Mouse (Mus musculus) forebrain, embryonic 16.5 days (tissue): ENCODE data around the gene Rpusd4. TPM values are rescaled to one million over a fixed set of nuclear protein-coding genes. Genes with fewer than 3 reads are reported as not detected.
A peak's percentile ranks its signal among the peaks of the same experiment; 100 is the strongest.

ENCODE experiments used
- ATAC-seq: fragments of 200-750 bp; cut with Nextera tagmentation; 2 replicates; pipeline ENCODE4 v1.8.0; 2017; ENCODE audit warnings: mild to moderate bottlenecking, moderate library complexity
- H3K27ac ChIP-seq: fragments of 300-500 bp; sonication (generic); 2 replicates; pipeline ENCODE4 v1.5.1; 2014; ENCODE audit warnings: low read length, control low read depth
- H3K27me3 ChIP-seq: fragments of 300-500 bp; sonication (generic); replicated peaks from 2 replicates; pipeline ENCODE4 v1.6.1; 2014; ENCODE audit warnings: low read length; ENCODE audit not compliant: control insufficient read depth, insufficient read depth
- H3K36me3 ChIP-seq: fragments of 300-500 bp; sonication (generic); 2 replicates; pipeline ENCODE4 v1.6.1; 2014; ENCODE audit not compliant: control insufficient read depth, insufficient read depth
- H3K4me1 ChIP-seq: fragments of 300-500 bp; sonication (generic); replicated peaks from 2 replicates; pipeline ENCODE4 v1.6.1; 2014; ENCODE audit warnings: low read length; ENCODE audit not compliant: control insufficient read depth, insufficient read depth
- H3K4me2 ChIP-seq: fragments of 300-500 bp; sonication (generic); 2 replicates; pipeline ENCODE4 v1.6.1; 2014; ENCODE audit warnings: mild to moderate bottlenecking, low read length, control low read depth
- H3K4me3 ChIP-seq: fragments of 300-500 bp; sonication (generic); replicated peaks from 2 replicates; pipeline ENCODE4 v1.5.1; 2014; ENCODE audit warnings: mild to moderate bottlenecking, low read length, control low read depth
- H3K9ac ChIP-seq: fragments of 300-500 bp; sonication (generic); replicated peaks from 2 replicates; pipeline ENCODE4 v1.6.1; 2014; ENCODE audit warnings: low read depth, low read length, control low read depth
- H3K9me3 ChIP-seq: fragments of 300-500 bp; sonication (generic); 2 replicates; pipeline ENCODE4 v1.6.1; 2016; ENCODE audit warnings: low read length; ENCODE audit not compliant: control insufficient read depth
- WGBS: fragments of 180-500 bp; shearing (Covaris S2); extraction: QIAGEN DNeasy Blood & Tissue Kit; methylation state at CpG from one replicate; pipeline ENCODE4 v1.1.7; 2014; 5-methylcytosine and 5-hydroxymethylcytosine counted together
- polyA plus RNA-seq: library from polyadenylated mRNA; unstranded; fragments of >200 nt; fragmentation: Nextera tagmentation; extraction: Ambion mirVana; gene quantifications from 2 replicates; pipeline ENCODE4 v1.2.1, GENCODE M21; 2015

The Rpusd4 gene
- polyA plus RNA-seq, 1 experiment from 2014 or later: 19.7 TPM

DNA sequence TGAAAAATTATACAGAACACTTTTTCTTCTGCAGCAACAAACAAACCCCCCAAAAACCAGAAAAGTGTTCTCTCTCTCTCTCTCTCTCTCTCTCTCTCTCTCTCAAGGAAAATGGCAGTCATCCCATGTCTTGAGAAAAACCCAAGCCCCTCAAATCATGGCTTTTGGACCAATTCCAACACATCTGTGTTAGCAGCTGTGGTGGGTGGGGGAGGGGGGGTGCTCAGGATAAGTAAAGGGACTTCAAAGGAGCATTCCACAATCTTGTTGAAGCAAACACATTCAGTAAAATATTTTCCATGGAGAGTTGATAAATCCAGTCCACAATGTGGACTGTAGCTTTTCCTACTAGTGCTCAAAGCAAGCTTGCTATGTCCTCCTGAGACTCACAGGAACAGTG lies 18.2 kb upstream of the Rpusd4 start:
- no peaks in the 10 kb centered on the region for H3K9me3 ChIP-seq
- peaks cover 6% of the 10 kb centered on the region; the same call in 1 of the 2 replicates for H3K4me1 ChIP-seq
- ATAC-seq: no peak
- no peak overlapping the region for H3K4me2 ChIP-seq
- no peak overlapping the region for H3K4me3 ChIP-seq
- H3K9ac ChIP-seq: no peak overlapping the region
- peaks cover 2% of the 10 kb centered on the region; the same call in 1 of the 2 replicates for H3K36me3 ChIP-seq
- H3K27ac ChIP-seq: no peak overlapping the region; the same call in 1 of the 2 replicates
- no peaks in the 10 kb centered on the region for H3K27me3 ChIP-seq

GRCm38 (mm10) chr9:35257365-35257764 lies 10.3 kb upstream of the Rpusd4 start:
- Histone ChIP-seq H3K36me3 (no peaks in the 10 kb centered on the region), H3K4me2 (no peak overlapping the region), H3K9me3 (no peaks in the 10 kb centered on the region), H3K4me3 (no peak overlapping the region), H3K4me1 (no peaks in the 10 kb centered on the region), H3K27ac (no peak overlapping the region), H3K9ac (no peak overlapping the region), H3K27me3 (no peaks in the 10 kb centered on the region)
- WGBS: 95% methylated on average over 7 of the region's 7 CpGs
- ATAC-seq: no peak

DNA sequence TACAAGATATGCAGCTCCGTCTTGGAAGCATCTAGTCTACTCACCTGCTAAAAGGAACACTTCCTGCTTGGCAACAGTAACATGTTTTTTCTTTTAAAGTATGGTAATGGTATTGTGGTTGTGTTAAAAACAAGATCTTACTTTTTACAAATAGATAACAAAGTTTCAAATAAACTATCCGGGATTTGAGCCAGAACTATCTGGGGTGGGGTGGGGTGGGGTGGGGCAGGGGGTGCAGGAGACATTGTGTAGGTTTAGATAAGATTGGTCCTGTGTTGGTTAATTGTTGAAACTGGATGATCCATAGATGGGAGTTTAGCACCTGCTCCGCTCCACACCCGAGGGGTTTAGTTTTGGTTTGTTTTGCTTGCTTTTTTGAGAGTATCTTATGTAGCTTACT lies 5.2 kb upstream of the Rpusd4 start:
- WGBS: 95% methylated on average over 4 of the region's 4 CpGs

GRCm38 (mm10) chr9:35263431-35263830 lies 4.2 kb upstream of the Rpusd4 start:
- ATAC-seq: no peak
- WGBS: 100% methylated on average over 2 of the region's 2 CpGs

More for the DNA sequence above, 5.2 kb upstream of the Rpusd4 start:
- Histone ChIP-seq H3K4me3 (no peak overlapping the region), H3K27me3 (no peaks in the 10 kb centered on the region), H3K4me1 (peaks cover 8% of the 10 kb centered on the region), H3K9me3 (no peaks in the 10 kb centered on the region), H3K4me2 (no peak overlapping the region), H3K9ac (no peak overlapping the region), H3K36me3 (no peaks in the 10 kb centered on the region), H3K27ac (no peak overlapping the region)
- ATAC-seq: no peak

DNA sequence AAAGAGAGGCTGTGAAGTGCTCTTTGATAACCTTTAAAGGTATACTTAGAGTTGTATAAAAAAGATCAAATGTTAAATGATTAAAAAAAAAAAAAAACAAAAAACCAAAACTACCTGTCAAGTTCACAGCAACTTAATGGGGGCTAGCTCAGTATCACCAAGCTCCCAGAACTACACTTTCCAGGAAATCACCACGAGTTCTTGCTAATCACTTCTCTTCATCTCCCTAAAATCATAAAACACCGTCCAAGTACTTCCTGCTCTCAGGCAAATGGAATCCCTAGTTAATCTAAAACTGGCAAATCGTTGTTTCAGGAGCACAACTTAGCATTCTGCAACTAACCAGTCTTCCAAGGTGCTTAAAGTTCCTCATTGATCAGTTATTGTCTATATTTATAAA lies 3.2 kb upstream of the Rpusd4 start:
- no peaks in the 10 kb centered on the region for H3K36me3 ChIP-seq
- no peaks in the 10 kb centered on the region for H3K9me3 ChIP-seq
- 93% methylated on average over 3 of the region's 3 CpGs for WGBS
- no peak overlapping the region for H3K9ac ChIP-seq
- peaks cover 15% of the 10 kb centered on the region for H3K4me1 ChIP-seq
- no peaks in the 10 kb centered on the region for H3K27me3 ChIP-seq
- no peak overlapping the region for H3K27ac ChIP-seq
- no peak overlapping the region for H3K4me3 ChIP-seq
- no peak overlapping the region for H3K4me2 ChIP-seq
- no peak for ATAC-seq

More at GRCm38 (mm10) chr9:35263431-35263830, 4.2 kb upstream of the Rpusd4 start:
- no peaks in the 10 kb centered on the region for H3K36me3 ChIP-seq
- H3K27ac ChIP-seq: no peak overlapping the region
- peaks cover 11% of the 10 kb centered on the region for H3K4me1 ChIP-seq
- H3K27me3 ChIP-seq: no peaks in the 10 kb centered on the region
- no peaks in the 10 kb centered on the region for H3K9me3 ChIP-seq
- H3K9ac ChIP-seq: no peak overlapping the region
- H3K4me3 ChIP-seq: no peak overlapping the region
- no peak overlapping the region for H3K4me2 ChIP-seq

GRCm38 (mm10) chr9:35267976-35268715 lies 481 bp downstream of the Rpusd4 start:
- WGBS: 2% methylated on average over 21 of the region's 21 CpGs
- ATAC-seq: peak; percentile 63
- Histone ChIP-seq H3K4me2 (peak overlapping the region; percentile 78), H3K9me3 (no peaks in the 10 kb centered on the region), H3K36me3 (0 out of 2 replicates have a peak, but pooled peaks cover 4% of the 10 kb centered on the region), H3K4me3 (peak overlapping the region; percentile 89), H3K27me3 (no peaks in the 10 kb centered on the region), H3K4me1 (peaks cover 15% of the 10 kb centered on the region), H3K27ac (peak overlapping the region; percentile 72), H3K9ac (peak overlapping the region; percentile 90)

DNA sequence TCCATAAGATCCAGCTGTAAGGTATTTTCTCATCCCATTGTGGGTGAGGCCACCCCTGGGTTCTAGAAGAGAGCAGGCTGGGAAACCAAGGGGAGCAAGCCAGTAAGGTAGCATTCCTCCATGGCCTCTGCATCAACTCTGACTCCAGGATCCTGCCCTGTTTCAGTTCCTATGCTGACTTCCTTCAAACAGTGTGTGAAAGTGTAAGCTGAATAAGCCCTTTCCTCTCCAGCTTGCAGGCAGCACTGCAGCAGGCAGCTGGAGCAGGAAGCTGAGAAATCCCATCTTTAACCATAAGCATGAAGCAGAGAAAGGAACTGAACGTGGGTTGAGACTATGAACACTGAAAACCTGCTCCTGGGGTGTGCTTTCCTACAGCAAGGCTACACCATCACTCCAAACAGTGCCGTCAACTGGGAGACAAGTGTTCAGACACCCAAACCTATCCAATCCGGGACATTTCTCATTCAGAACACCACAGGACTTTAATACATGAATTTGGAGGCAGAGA lies 10.2 kb downstream of the Rpusd4 start:
- WGBS: 82% methylated on average over 3 of the region's 3 CpGs
- Histone ChIP-seq H3K36me3 (no peaks in the 10 kb centered on the region), H3K9me3 (no peaks in the 10 kb centered on the region)

DNA sequence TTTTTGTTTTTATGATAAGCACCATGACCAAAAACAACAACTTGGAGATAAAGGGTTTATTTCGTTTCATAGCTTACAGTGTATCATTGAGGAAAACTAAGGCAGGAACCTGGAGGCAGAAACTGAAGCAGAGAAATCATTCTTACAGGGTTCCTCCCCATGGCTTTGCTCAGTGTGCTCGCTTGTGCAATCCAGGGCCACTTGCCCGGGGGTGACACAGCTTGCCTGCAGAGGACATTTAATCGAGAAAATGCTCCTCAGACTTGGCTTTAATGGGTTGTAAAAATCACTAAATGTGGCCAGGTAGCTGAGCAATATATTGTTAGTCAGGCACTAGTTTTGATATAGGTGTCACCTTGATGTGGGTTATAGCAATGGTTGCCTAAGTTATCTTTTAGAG lies 10.8 kb downstream of the Rpusd4 start:
- no peak overlapping the region for H3K9ac ChIP-seq
- WGBS: 89% methylated on average over 4 of the region's 4 CpGs

More for the DNA sequence above, 10.2 kb downstream of the Rpusd4 start:
- no peak for ATAC-seq
- Histone ChIP-seq H3K4me2 (no peak overlapping the region), H3K27me3 (no peaks in the 10 kb centered on the region), H3K4me1 (0 out of 2 replicates have a peak, but pooled peaks cover 2% of the 10 kb centered on the region), H3K27ac (no peak overlapping the region), H3K4me3 (no peak overlapping the region), H3K9ac (no peak overlapping the region)

DNA sequence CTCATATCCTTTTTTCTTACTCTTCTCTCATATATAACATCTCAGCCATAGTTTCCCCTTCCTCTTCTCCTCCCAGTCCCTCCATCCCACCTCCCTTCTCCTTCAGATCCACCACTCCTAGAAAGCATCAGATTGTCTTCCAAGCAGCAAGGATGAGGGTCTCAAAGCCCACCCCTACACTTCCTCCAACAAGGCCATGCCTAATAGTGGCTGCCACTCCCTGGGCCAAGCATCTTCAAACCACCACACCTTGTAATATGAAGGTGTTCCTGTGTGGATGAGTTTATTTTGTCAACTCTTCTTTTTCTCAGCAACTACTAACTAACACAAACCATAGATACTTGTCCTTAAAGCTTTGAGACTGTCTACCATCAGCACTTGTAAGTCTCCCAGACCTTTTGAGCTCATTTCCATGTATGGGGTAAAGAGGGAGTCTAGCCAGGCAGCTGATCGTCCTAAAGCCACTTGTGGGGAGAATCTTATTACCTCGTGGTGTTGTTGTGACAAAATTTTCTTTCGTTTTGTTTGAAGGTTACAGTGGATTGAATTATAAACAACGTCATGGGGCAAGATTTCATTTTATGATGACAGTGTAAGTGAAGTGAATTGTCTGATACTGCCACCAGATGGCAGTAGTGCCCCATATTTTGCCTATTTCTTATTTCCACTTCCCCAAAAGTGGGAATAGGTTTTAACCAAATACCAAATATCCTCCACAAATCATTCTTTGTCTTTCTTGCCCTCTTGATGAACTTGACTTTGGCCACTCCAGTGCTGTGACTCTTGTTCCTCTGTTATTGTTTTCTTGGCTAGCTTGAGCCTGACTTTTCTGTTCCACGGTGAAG lies 14.6 kb downstream of the Rpusd4 start:
- H3K4me2 ChIP-seq: no peak overlapping the region
- H3K27ac ChIP-seq: no peak overlapping the region
- H3K9ac ChIP-seq: no peak overlapping the region; the same call in 1 of the 2 replicates
- H3K36me3 ChIP-seq: no peaks in the 10 kb centered on the region
- H3K4me3 ChIP-seq: no peak overlapping the region
- no peaks in the 10 kb centered on the region for H3K27me3 ChIP-seq
- 0 out of 2 replicates have a peak, but pooled peaks cover 2% of the 10 kb centered on the region for H3K4me1 ChIP-seq
- H3K9me3 ChIP-seq: no peaks in the 10 kb centered on the region
- 17% methylated on average over 5 of the region's 5 CpGs for WGBS
- ATAC-seq: peak; percentile 51

More for the DNA sequence above, 10.8 kb downstream of the Rpusd4 start:
- no peak for ATAC-seq
- H3K4me3 ChIP-seq: no peak overlapping the region
- H3K27me3 ChIP-seq: no peaks in the 10 kb centered on the region
- H3K27ac ChIP-seq: no peak overlapping the region
- no peaks in the 10 kb centered on the region for H3K9me3 ChIP-seq
- H3K36me3 ChIP-seq: no peaks in the 10 kb centered on the region
- H3K4me1 ChIP-seq: 0 out of 2 replicates have a peak, but pooled peaks cover 2% of the 10 kb centered on the region
- H3K4me2 ChIP-seq: no peak overlapping the region
